Mouse (Mus musculus): Measurements from ENCODE around the gene Masp2. TPM values are rescaled to one million over a fixed set of nuclear protein-coding genes. Genes with fewer than 3 reads are reported as not detected.
A peak's percentile ranks its signal among the peaks of the same experiment; 100 is the strongest.

Masp2 gene
- 1 to 10 TPM; 1.5 to 2.6 (median 1.6) TPM for total RNA-seq (2022)

GRCm38 (mm10) chr4:148602357-148603120 is at the start of gene Masp2:
Gene Masp2 (plus strand): TSS chr4:148602554.
- no peak for DNase-seq

GRCm38 (mm10) chr4:148557766-148558165 is 44.6 kb upstream of the Masp2 start:
- DNase-seq = no peak

- peak; percentile 76 for DNase-seq
Observed at GRCm38 (mm10) chr4:148558297-148559000, 43.9 kb upstream of the Masp2 start, which contains the start of gene Exosc10. Gene Exosc10 (plus strand): TSS chr4:148558429.

- no peak for DNase-seq
Observed at GRCm38 (mm10) chr4:148562676-148563075, 39.7 kb upstream of the Masp2 start.

- no peak for DNase-seq
Observed at GRCm38 (mm10) chr4:148563595-148563994, 38.8 kb upstream of the Masp2 start.

GRCm38 (mm10) chr4:148570138-148570537 is 32.2 kb upstream of the Masp2 start:
- no peak for DNase-seq

GRCm38 (mm10) chr4:148570693-148571295 is 31.6 kb upstream of the Masp2 start:
- no peak for DNase-seq

GRCm38 (mm10) chr4:148573222-148573621 is 29.1 kb upstream of the Masp2 start:
- no peak for DNase-seq

GRCm38 (mm10) chr4:148580765-148581164 is 21.6 kb upstream of the Masp2 start:
- DNase-seq = no peak

- DNase-seq = no peak
Observed at GRCm38 (mm10) chr4:148581422-148581821, 20.9 kb upstream of the Masp2 start.

GRCm38 (mm10) chr4:148583257-148583656 is 19.1 kb upstream of the Masp2 start:
- no peak for DNase-seq

- no peak for DNase-seq
Observed at GRCm38 (mm10) chr4:148586648-148587047, 15.7 kb upstream of the Masp2 start.

- no peak for DNase-seq
Observed at GRCm38 (mm10) chr4:148588793-148589192, 13.6 kb upstream of the Masp2 start.

GRCm38 (mm10) chr4:148589565-148589964 is 12.8 kb upstream of the Masp2 start:
- DNase-seq = no peak

GRCm38 (mm10) chr4:148590421-148591170 is 11.8 kb upstream of the Masp2 start:
- DNase-seq = no peak

GRCm38 (mm10) chr4:148591171-148591630 is 11.2 kb upstream of the Masp2 start, which contains the start of gene Srm:
Gene Srm (plus strand): TSS chr4:148591503.
- peak; percentile 97 for DNase-seq

- DNase-seq = peak; percentile 30
Observed at GRCm38 (mm10) chr4:148591637-148592380, 10.5 kb upstream of the Masp2 start.

GRCm38 (mm10) chr4:148593996-148594395 is 8.4 kb upstream of the Masp2 start:
- no peak for DNase-seq

- DNase-seq = no peak
Observed at GRCm38 (mm10) chr4:148595916-148596315, 6.4 kb upstream of the Masp2 start.

- DNase-seq = no peak
Observed at GRCm38 (mm10) chr4:148596731-148597130, 5.6 kb upstream of the Masp2 start.

GRCm38 (mm10) chr4:148598826-148599225 is 3.5 kb upstream of the Masp2 start:
- no peak for DNase-seq

GRCm38 (mm10) chr4:148600316-148600715 is 2.0 kb upstream of the Masp2 start:
- no peak for DNase-seq
